Mouse (Mus musculus) intestine, embryonic 15.5 days (tissue): ENCODE data around the gene Gal3st1. TPM values are rescaled to one million over a fixed set of nuclear protein-coding genes. Genes with fewer than 3 reads are reported as not detected.
"Not testable (repeated sequence)": the region's sequence is repeated elsewhere in the genome, so short reads cannot be mapped to it uniquely, and the experiment has no call there.

Source experiments
- ATAC-seq: fragments of 200-750 bp; cut with Nextera tagmentation; 2 replicates; pipeline ENCODE4 v1.8.0; 2017; ENCODE audit warnings: moderate TSS enrichment, moderate library complexity
- H3K27ac ChIP-seq: fragments of 300-500 bp; sonication (generic); 2 replicates; pipeline ENCODE4 v1.5.1; 2015; ENCODE audit warnings: mild to moderate bottlenecking, inconsistent platforms
- H3K27me3 ChIP-seq: fragments of 300-500 bp; sonication (generic); replicated peaks from 2 replicates; pipeline ENCODE4 v1.6.1; 2015; ENCODE audit warnings: inconsistent platforms
- H3K36me3 ChIP-seq: fragments of 300-500 bp; sonication (generic); 2 replicates; pipeline ENCODE4 v1.6.1; 2015; ENCODE audit warnings: inconsistent platforms
- H3K4me1 ChIP-seq: fragments of 300-500 bp; sonication (generic); replicated peaks from 2 replicates; pipeline ENCODE4 v1.6.1; 2015; ENCODE audit warnings: inconsistent platforms
- H3K4me2 ChIP-seq: fragments of 300-500 bp; sonication (generic); replicated peaks from 2 replicates; pipeline ENCODE4 v1.6.1; 2015; ENCODE audit warnings: mild to moderate bottlenecking, inconsistent platforms
- H3K4me3 ChIP-seq: fragments of 300-500 bp; sonication (generic); replicated peaks from 2 replicates; pipeline ENCODE4 v1.5.1; 2015; ENCODE audit warnings: inconsistent platforms
- H3K9ac ChIP-seq: fragments of 300-500 bp; sonication (generic); 2 replicates; pipeline ENCODE4 v1.6.1; 2015; ENCODE audit warnings: inconsistent platforms
- H3K9me3 ChIP-seq: fragments of 300-500 bp; sonication (generic); 2 replicates; pipeline ENCODE4 v1.6.1; 2016; ENCODE audit warnings: inconsistent platforms
- WGBS: fragments of 180-500 bp; shearing (Covaris S2); methylation state at CpG from one replicate; pipeline ENCODE4 v1.1.7; 2015; 5-methylcytosine and 5-hydroxymethylcytosine counted together
- polyA plus RNA-seq: library from polyadenylated mRNA; unstranded; fragments of >200 nt; fragmentation: Nextera tagmentation; extraction: Ambion mirVana; gene quantifications from 2 replicates; pipeline ENCODE4 v1.2.1, GENCODE M21; 2015

The Gal3st1 gene
- polyA plus RNA-seq, result 26.0 and 27.0 TPM in 2 replicates

- Histone ChIP-seq H3K9me3 (no peaks in the 10 kb centered on the region), H3K4me3 (peak within 1 kb of the TSS; percentile 49), H3K4me2 (peak within 1 kb of the TSS; percentile 66), H3K9ac (peak within 1 kb of the TSS; percentile 50), H3K36me3 (peaks cover 12% of the 10 kb centered on the region), H3K27ac (peak within 1 kb of the TSS; percentile 87), H3K4me1 (no peaks in the 10 kb centered on the region; the same call in 1 of the 2 replicates), H3K27me3 (peaks cover 13% of the 10 kb centered on the region)
- peak; percentile 89 for ATAC-seq
- under 1% methylated on average over 35 of the region's 37 CpGs for WGBS
Observed at GRCm38 (mm10) chr11:3983291-3983862, at the start of gene Gal3st1. Gal3st1 (plus strand) TSS chr11:3983636.

DNA sequence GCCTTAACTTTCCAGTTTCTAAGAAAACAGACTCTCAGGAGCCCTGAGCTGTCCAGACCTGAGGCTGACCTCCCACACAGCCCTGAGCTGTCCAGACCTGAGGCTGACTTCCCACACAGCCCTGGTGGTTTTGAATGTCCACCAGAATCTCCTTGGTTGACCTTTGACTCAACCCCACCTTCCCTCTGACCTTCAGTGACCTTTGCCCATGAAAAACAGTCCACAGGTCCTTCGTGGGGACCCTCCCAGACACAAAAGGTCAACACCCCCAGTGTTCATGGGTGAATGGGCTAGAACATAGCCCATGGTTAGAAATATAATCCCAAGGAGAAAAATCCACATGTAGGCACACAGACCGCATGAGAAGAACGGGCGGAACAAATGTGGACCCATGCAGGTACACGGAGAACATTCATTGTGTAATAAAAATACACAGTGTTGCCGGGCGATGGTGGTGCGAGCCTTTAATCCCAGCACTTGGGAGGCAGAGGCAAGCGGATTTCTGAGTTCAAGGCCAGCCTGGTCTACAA is 49.6 kb upstream of the Gal3st1 start:
- Histone ChIP-seq H3K27ac (no peak overlapping the region), H3K9ac (no peak overlapping the region), H3K4me2 (no peak overlapping the region), H3K4me1 (peaks cover 7% of the 10 kb centered on the region; the same call in 1 of the 2 replicates), H3K27me3 (no peaks in the 10 kb centered on the region), H3K36me3 (no peaks in the 10 kb centered on the region), H3K4me3 (no peak overlapping the region), H3K9me3 (no peaks in the 10 kb centered on the region)
- 90% methylated on average over 9 of the region's 9 CpGs for WGBS
- ATAC-seq, result no peak

GRCm38 (mm10) chr11:3935135-3935534 is 48.3 kb upstream of the Gal3st1 start:
- no peaks in the 10 kb centered on the region for H3K9me3 ChIP-seq
- H3K4me2 ChIP-seq, result no peak overlapping the region
- WGBS, result 73% methylated on average over 4 of the region's 4 CpGs
- H3K27ac ChIP-seq, result no peak overlapping the region
- H3K4me3 ChIP-seq, result no peak overlapping the region
- ATAC-seq, result no peak
- H3K27me3 ChIP-seq, result no peaks in the 10 kb centered on the region
- H3K9ac ChIP-seq, result no peak overlapping the region
- H3K4me1 ChIP-seq, result peaks cover 7% of the 10 kb centered on the region; the same call in 1 of the 2 replicates
- H3K36me3 ChIP-seq, result no peaks in the 10 kb centered on the region

- no peak for ATAC-seq
- 82% methylated on average over 3 of the region's 3 CpGs for WGBS
- no peak overlapping the region for H3K27ac ChIP-seq
- H3K4me2 ChIP-seq, result no peak overlapping the region
- no peak overlapping the region for H3K9ac ChIP-seq
- no peaks in the 10 kb centered on the region for H3K9me3 ChIP-seq
- 0 out of 2 replicates have a peak, but pooled peaks cover 1% of the 10 kb centered on the region for H3K4me1 ChIP-seq
- H3K4me3 ChIP-seq, result no peak overlapping the region
- H3K36me3 ChIP-seq, result no peaks in the 10 kb centered on the region
- no peaks in the 10 kb centered on the region for H3K27me3 ChIP-seq
Observed at GRCm38 (mm10) chr11:3936318-3936717, 47.1 kb upstream of the Gal3st1 start.

DNA sequence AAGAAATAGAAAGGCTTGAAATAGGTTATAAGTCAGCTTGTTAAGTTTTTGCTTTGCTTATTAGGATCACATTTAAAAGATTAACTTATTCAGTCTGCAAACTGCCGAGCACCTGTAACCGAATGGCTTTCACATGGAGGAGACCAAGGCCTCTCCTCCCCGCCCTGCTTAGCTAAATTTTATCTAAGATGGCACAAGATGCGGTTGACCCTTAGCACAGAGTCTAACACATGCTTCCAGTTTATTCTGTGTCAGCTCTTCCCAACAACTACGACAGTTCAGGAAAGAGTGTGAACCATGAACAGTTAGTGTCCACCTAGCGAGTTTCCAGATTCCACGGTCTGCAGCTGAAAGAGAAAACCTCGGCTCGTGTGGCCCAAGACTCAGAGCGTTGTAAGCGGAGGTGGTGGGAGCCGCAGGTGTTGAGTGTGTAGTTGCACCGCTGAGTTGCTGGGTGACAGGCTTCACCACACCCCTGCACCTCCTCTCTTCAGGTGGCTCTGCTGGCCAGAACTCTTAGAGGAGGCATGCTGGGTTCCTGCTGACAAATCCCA is 46.0 kb upstream of the Gal3st1 start:
- Histone ChIP-seq H3K9me3 (no peaks in the 10 kb centered on the region), H3K27me3 (no peaks in the 10 kb centered on the region), H3K4me1 (no peaks in the 10 kb centered on the region), H3K36me3 (no peaks in the 10 kb centered on the region), H3K4me3 (no peak overlapping the region), H3K4me2 (no peak overlapping the region), H3K27ac (no peak overlapping the region), H3K9ac (no peak overlapping the region)
- 72% methylated on average over 13 of the region's 13 CpGs for WGBS
- no peak for ATAC-seq

- no peak overlapping the region for H3K4me3 ChIP-seq
- H3K9me3 ChIP-seq, result no peaks in the 10 kb centered on the region
- WGBS, result 88% methylated on average over 7 of the region's 7 CpGs
- no peak overlapping the region for H3K9ac ChIP-seq
- H3K27ac ChIP-seq, result no peak overlapping the region
- H3K4me2 ChIP-seq, result no peak overlapping the region
- H3K4me1 ChIP-seq, result no peaks in the 10 kb centered on the region
- no peaks in the 10 kb centered on the region for H3K36me3 ChIP-seq
- ATAC-seq, result no peak
- H3K27me3 ChIP-seq, result 0 out of 2 replicates have a peak, but pooled peaks cover 3% of the 10 kb centered on the region
Observed at GRCm38 (mm10) chr11:3941371-3941770, 42.1 kb upstream of the Gal3st1 start.

DNA sequence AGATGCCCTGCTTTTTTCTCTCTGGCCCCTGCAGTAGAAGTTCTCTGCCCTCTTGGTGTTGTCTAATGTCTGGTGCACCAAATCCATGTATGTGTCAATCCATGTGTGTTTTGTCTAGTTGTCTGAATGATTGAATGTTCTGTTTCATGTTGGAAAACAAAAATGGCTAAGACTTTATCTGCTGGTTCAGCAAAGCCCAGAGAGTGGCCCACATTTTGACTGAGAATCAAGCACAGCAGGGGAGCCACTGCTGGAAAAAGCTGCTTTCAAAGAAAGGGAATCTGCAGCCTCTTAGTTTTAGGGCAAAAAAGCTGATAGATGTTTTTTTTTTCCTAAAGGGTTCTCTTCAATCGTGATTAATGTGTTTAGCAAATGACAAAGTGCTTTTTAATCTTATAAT is 37.0 kb upstream of the Gal3st1 start:
- Histone ChIP-seq H3K27me3 (0 out of 2 replicates have a peak, but pooled peaks cover 3% of the 10 kb centered on the region), H3K4me1 (no peaks in the 10 kb centered on the region), H3K27ac (no peak overlapping the region), H3K9me3 (no peaks in the 10 kb centered on the region), H3K9ac (no peak overlapping the region), H3K4me3 (no peak overlapping the region), H3K4me2 (no peak overlapping the region), H3K36me3 (no peaks in the 10 kb centered on the region)
- WGBS, result 27% methylated on average over 1 of the region's 1 CpGs
- no peak for ATAC-seq

DNA sequence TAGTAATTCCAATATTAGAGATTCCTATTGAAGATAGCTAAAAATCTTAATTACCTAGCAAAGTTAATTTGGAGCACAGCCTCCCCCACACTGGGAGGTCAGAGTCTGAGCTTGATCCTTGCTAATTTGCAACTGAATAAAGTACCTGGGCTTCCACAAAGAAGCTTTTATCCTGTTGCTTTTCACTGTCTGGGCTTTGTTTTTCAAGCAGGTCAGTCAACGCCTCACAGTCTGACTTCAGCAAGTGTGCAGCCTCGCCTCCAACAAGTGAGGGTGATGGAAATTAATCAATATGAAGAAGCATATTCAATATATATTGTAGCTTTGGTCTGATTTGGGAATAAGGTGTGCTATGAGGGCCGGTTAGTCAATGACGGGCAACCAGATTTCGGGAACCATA is 28.6 kb upstream of the Gal3st1 start:
- not testable (repeated sequence) for H3K27me3 ChIP-seq, H3K9me3 ChIP-seq, ATAC-seq, H3K27ac ChIP-seq, H3K4me1 ChIP-seq, H3K36me3 ChIP-seq, H3K9ac ChIP-seq, H3K4me3 ChIP-seq, H3K4me2 ChIP-seq
- 85% methylated on average over 5 of the region's 5 CpGs for WGBS

GRCm38 (mm10) chr11:3955371-3955770 is 28.1 kb upstream of the Gal3st1 start:
- H3K4me2 ChIP-seq, ATAC-seq, H3K9me3 ChIP-seq, H3K9ac ChIP-seq, H3K4me3 ChIP-seq, H3K27me3 ChIP-seq, H3K4me1 ChIP-seq, H3K27ac ChIP-seq, H3K36me3 ChIP-seq: not testable (repeated sequence)
- WGBS, result 75% methylated on average over 4 of the region's 4 CpGs

DNA sequence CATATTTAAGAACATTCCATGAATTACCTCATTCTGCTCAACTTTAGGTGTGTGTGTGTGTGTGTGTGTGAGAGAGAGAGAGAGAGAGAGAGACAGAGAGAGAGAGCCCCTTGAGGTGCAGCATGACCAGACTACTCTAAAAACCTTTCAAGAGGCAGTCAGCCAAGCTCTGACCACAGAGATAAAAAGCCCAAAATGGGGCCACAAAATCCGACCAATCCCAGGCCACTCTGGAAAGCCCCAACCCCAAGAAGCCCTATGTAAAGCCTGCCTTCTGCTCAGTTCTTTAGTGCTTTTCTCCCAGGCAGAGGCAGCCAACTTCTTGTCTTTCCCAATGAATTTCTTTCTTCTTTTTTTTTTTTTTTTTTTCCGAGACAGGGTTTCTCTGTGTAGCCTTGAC is 22.5 kb upstream of the Gal3st1 start:
- no peak overlapping the region for H3K27ac ChIP-seq
- no peaks in the 10 kb centered on the region for H3K27me3 ChIP-seq
- H3K4me1 ChIP-seq, result peaks cover 3% of the 10 kb centered on the region; the same call in 1 of the 2 replicates
- H3K9me3 ChIP-seq, result no peaks in the 10 kb centered on the region
- H3K36me3 ChIP-seq, result no peaks in the 10 kb centered on the region
- H3K9ac ChIP-seq, result no peak overlapping the region
- H3K4me3 ChIP-seq, result no peak overlapping the region
- ATAC-seq, result no peak
- no peak overlapping the region for H3K4me2 ChIP-seq
- 51% methylated on average over 2 of the region's 2 CpGs for WGBS

GRCm38 (mm10) chr11:3961761-3962160 is 21.7 kb upstream of the Gal3st1 start:
- no peak for ATAC-seq
- H3K4me3 ChIP-seq, result no peak overlapping the region
- WGBS, result 72% methylated on average over 3 of the region's 3 CpGs

GRCm38 (mm10) chr11:3963155-3963554 is 20.3 kb upstream of the Gal3st1 start:
- ATAC-seq, result peak; percentile 32
- H3K27ac ChIP-seq, result no peak overlapping the region
- H3K4me1 ChIP-seq, result peaks cover 5% of the 10 kb centered on the region
- H3K4me2 ChIP-seq, result peak overlapping the region; percentile 62
- H3K9me3 ChIP-seq, result no peaks in the 10 kb centered on the region
- peak overlapping the region; percentile 21; the same call in 1 of the 2 replicates for H3K9ac ChIP-seq
- H3K36me3 ChIP-seq, result peaks cover under 1% of the 10 kb centered on the region; the same call in 1 of the 2 replicates
- H3K27me3 ChIP-seq, result no peaks in the 10 kb centered on the region
- WGBS, result 81% methylated on average over 10 of the region's 10 CpGs
- peak overlapping the region; percentile 69 for H3K4me3 ChIP-seq

More at GRCm38 (mm10) chr11:3961761-3962160, 21.7 kb upstream of the Gal3st1 start:
- H3K9me3 ChIP-seq, result no peaks in the 10 kb centered on the region
- no peaks in the 10 kb centered on the region for H3K27me3 ChIP-seq
- no peak overlapping the region for H3K9ac ChIP-seq
- no peak overlapping the region for H3K4me2 ChIP-seq
- no peaks in the 10 kb centered on the region for H3K36me3 ChIP-seq
- peaks cover 5% of the 10 kb centered on the region for H3K4me1 ChIP-seq
- H3K27ac ChIP-seq, result no peak overlapping the region
